Mouse (Mus musculus) thymus, postnatal 14 days (tissue): Measurements from ENCODE around the gene Birc7.

Experiments
- DNase-seq: peaks from one replicate; pipeline ENCODE4 v3.0.0; 2021

Gene Birc7

GRCm38 (mm10) chr2:180928723-180929122, at the start of gene Birc7:
Gene Birc7 (plus strand): TSS chr2:180929023.
- DNase-seq, result no peak

DNA sequence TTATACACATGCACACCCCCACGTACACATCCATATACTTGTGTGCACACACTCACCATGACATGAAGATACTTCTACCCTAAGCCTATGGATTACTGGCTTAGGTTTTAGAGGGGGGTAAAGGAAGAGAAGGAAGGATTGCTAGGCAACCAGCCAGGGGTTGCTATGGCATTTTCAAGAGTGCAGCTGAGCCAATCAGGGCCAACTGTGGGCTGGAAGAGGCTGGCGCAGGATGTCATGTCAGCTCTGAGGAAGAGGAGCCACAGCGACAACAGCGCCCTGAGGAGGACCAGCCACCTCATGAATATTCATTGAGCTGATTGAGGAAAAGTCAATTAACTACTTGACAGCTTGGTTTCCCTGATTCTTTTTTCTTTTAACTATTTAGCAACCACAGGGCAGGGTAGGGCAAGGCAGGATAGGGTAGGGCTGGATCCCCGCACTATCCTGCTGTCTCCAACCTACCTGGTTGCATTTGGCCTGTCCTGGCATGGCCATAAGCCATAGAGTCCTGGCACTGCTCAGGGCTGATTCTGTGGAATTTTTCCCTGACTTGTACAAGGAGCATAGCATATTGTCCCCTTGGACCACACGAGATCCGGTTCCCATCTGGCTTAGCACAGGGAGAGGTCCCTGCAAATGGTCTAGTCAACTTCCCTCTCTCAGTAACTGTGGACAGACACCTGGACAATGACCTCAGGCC, 49.3 kb upstream of the Birc7 start:
- no peak for DNase-seq

- no peak for DNase-seq
Measured at GRCm38 (mm10) chr2:180881281-180881680, 47.5 kb upstream of the Birc7 start.

DNA sequence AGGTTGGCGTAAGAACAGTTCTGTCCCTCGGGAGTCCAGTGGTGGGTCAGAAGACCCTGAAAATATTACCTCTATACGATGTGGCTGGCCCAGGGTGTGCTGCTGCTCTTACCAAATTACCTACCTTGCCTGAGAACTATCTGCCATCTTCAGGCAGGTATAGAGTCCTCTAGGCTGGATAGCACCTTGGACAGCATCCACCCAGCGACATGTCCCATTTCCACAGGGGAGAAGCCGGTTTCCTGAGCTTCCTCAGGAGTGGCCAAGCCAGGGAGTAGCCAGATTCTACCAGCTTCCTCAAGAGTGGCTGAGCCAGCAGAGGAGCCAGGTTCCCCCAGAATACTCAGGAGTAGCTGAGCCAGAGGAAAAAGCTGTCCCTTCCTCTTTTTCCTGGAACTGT, 43.6 kb upstream of the Birc7 start:
- no peak for DNase-seq

DNA sequence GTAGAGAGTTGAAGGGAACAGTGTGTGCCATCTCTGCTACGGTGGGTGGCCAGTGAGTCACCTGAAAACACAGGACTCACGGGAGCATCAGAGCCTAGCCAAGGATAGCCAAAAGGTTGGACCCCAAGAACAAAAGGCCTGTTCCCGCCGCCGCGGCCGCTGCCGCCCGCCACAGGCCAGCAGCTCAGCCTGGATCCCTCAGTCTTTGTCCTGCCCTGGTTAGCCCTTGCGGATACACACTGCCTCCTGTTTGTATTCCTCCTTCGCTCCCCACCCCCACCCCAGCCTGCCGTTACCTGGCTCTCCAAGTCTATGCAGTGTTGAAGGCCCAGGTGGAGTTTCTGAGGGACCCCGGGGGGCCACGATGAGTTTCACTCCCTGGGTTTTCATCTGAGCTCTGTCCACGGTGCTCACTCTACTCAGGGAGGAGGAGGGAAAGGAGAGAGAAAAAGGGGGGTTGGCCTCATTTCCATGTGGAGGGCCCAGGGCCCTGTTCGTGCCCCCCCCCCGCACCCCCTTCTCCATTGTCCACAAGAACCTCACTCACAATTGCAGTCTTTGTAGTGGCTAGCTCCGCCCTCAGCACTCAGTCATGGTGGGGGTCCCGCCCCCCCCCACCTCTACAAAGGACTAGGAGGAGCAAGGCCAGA, 39.4 kb upstream of the Birc7 start:
- DNase-seq, result no peak

DNA sequence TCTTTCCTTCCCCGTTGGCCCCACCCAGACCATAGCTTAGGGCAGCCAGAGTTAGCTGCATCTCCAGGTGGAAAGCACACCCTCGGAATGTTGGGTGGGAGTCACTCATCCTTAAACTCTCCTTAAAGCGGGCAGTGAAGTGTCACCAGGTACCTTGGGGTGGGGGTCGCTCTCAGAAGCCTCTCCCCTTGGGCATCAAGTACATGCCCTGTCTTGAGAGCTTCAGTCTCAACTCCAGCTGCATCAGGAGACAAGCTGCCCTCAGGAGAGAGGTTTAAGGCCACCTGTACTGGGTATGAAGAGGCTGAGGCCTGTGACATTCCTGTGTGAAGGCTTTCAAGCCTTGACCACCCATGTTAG, 38.9 kb upstream of the Birc7 start:
- DNase-seq, result no peak

- no peak for DNase-seq
Measured at GRCm38 (mm10) chr2:180890422-180891074, 38.3 kb upstream of the Birc7 start.

DNA sequence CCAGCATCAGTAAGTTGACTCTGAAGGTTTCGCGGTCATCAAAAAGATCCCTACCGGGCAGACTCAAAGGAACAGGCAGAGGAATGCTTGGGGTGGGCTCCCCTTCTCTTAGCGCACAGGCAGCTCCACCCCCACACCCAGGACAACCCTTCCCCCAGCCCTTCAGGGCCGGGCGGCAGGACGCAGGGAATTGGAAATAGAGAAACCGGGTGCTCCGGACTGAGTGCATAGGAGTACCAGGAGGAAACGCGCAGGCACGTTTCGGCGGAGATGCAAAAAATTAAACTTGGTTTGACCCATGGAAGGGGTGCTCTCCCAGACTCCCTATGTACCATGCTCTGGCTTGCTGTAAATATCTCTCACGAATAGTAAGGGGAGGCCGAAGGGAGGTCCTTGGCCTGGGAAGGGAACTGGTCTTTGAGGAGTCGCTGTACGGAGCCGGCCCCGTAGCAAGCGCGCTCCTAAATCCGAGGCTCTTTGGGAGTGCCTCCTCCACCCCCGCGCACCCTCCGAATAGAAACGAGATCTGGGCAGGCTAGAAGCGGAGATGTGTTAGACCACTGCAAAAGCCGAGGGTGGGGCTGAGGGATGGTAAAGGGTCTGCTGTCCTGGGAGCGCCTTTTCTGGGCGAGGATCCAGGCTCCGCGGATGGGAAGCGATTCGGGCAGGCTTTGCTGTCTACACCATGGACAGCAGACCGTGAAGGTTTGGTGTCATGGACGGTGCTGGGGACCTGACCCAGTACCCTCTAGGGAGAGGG, 37.6 kb upstream of the Birc7 start:
- DNase-seq, result no peak

- no peak for DNase-seq
Measured at GRCm38 (mm10) chr2:180891835-180892323, 36.9 kb upstream of the Birc7 start.

DNA sequence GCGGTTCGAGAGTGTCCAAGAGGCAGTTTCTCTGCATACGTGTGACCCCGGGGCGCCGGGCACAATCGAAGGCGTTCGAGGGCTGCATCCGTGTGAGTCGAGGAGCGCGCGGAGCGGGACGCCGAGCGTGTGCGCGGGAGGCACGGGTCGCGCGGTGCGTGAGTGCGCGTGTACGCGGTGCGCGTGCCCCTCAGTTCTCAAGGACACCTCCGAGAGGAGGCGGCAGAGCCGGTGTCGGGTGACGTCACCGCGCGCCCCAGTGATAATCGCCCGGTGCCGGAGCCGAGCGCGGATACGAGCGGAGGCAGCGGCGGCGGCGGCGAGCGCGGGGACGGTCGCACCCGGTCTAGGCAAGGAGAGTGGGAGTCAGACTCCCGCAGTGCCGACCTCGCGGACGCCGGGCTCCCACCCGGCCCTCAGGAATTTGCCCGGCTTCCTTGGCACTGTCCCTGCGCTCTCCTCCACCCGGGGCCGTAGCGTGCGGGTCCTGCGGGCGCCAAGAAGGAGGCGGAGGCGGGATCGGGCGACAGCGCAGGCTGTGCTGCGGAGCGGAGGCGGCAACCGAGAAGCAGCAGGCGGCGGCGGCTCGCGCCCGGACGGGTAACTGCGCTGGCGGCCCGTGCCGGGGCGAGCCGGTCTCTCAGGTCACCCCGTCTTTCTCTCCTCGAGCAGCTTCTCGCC, 35.8 kb upstream of the Birc7 start:
- peak; percentile 31 for DNase-seq

- DNase-seq, result peak; percentile 5
Measured at GRCm38 (mm10) chr2:180893537-180894028, 35.2 kb upstream of the Birc7 start.

GRCm38 (mm10) chr2:180894029-180894623, 34.7 kb upstream of the Birc7 start:
- DNase-seq, result peak; percentile 50

DNA sequence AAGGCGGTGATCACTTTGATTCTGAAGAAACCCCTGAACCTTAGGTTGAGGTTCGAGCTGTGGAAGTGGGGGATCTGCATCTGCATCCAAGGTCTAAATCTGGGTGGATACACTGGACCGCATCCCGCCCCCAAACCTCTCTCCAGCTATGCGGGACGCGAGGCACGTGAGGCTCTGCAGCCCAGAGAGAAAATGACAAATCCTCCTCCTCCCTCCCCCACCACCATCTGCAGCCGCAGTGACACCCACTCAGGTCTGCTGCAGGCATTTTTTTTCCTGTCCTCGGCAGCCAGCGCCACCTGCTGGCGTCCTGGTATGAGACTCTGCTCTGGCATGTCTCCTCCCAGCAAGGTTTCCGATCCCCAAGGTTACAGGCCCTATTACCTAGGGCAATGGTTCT, 34.1 kb upstream of the Birc7 start:
- peak; percentile 80 for DNase-seq

- DNase-seq, result no peak
Measured at GRCm38 (mm10) chr2:180895321-180895720, 33.5 kb upstream of the Birc7 start.

DNA sequence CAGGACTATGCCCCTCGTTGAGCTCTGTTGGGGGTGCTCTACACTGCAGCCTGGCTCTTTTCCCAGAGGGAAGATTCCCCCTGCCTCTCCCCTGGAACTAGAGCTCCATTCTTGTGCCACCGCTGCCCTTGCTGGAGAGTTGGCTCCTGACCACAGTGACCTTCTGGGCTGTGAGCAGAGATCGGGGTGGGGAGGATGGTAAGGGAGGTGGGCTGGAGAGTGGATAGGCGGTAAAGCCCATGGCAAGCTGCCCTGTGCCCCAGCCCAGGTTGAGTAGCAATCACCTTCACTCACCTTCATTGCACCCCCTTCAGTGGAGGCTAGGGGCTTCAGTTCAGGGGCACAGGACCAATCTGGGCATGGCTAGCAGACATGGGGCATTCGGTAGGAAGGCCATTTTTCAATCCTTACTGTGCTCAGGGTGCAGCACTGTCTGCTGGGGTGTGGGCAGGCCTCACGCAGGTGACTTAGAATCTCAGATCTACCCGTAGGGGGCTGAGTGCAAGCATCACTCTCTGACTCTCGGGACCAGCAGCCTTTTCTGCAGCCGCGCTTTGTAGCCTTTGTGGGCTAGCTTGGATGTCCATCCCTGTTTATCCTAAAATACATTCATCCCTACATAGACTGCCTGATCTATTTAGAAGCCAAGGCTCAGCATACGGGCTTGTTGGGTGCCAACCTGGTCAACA, 32.8 kb upstream of the Birc7 start:
- no peak for DNase-seq

GRCm38 (mm10) chr2:180896819-180897625, 31.8 kb upstream of the Birc7 start:
- no peak for DNase-seq

DNA sequence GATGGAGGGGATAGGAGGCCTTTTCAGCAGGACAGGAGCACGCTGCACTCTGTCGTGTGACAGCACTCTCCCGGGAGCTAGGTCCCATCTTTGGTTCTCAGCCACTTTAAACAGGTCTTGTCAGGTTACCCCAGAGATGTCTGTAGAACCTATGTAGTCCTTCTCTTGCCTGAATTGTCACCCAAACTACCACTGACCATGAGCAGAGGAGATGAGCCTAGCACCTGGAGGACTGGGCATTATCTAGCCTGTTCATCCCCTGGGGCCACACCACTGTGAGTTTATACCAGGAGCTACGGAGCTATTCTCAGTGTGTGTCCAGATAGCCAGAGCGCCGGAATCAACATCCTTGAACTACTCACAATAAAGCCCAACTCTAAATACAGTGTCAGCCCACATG, 31.0 kb upstream of the Birc7 start:
- DNase-seq, result no peak

DNA sequence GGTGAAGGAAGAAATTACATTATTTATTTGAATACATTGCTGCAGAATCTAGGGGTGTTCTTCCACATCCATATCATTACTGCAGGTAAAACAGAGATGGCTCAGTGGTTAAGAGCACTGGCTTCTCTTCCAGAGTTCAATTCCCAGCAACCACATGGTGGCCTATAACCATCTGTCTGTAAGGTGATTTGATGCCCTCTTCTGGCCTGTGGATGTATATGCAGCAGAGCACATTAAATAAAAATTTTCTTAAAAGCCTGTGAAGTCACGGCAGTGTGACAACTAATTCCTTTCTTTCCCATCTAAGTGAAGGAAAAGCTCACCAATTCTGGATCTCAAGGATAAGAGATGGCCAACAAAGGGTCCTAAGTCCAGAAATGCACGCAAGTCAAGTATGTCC, 26.7 kb upstream of the Birc7 start:
- DNase-seq, result peak; percentile 19

DNA sequence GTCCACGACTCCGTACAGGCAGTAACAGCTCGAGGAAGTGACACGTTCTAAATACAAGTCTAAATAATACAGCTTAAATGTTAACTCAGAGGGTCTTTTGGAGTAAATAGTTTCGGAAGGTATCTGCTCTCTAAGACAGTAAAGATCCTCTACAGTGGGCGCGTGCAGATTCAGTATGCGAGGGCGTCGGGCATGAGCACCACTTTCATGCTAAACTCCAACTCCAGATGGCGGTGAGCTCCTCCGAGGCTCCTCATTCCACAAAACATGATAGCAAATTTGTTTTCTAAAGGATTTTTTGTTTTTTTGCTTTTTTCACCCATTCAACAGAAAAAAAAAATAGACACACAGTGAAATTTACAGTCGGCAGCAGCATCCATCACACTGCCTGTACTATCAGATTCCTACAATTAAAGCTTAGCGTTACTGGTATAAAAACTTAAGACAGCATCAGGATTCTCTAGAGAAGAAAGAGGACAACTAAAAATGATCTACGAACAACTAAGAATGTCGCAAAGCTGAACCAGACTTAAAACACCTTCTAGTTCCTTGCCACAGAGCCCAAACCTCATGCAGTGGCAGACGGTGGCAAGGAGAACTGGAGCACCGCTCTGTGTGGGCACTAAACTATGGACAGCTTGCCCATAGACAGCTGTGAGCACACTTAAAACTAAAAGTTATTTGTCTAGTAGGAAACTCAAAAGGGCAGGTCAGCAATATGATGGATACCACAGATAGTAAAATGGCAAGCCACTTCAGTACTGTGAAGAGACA, 24.2 kb upstream of the Birc7 start:
- DNase-seq, result no peak
